17 mouse cellular contexts compared by ENCODE assay signal in genomic region chr11:78146168-78146567, GRCm38 (mm10). TPM values are rescaled to one million over a fixed set of nuclear protein-coding genes. Genes with fewer than 3 reads are reported as not detected.
DNase-seq lines count a peak whose midpoint lies in the region; ATAC-seq and TF ChIP-seq lines count a peak whose summit lies in the region.
"Had no signal": no experiment of that assay in that cellular context is flagged by ENCODE, and none has a peak within 500 bp of the region (broad histone marks: within the 10 kb centered on the region; RNA-seq: fewer than 3 reads in every experiment).

No protein-coding gene starts in this region.

- no peak for TF ChIP-seq POLR2A in brain, embryonic 14.5 days (IDR thresholded peaks at IDR 0.05; ENCODE audit: borderline replicate concordance, extremely low read depth, insufficient read depth, insufficient read length, poor library complexity, severe bottlenecking)

- WGBS in kidney, embryonic 16.5 days = 89% methylated on average over 5 of the region's 5 CpGs
- 86% methylated on average over 5 of the region's 5 CpGs for WGBS in midbrain, postnatal 0 days
- 91% methylated on average over 5 of the region's 5 CpGs for WGBS in midbrain, embryonic 15.5 days
- WGBS in stomach, embryonic 16.5 days = 79% methylated on average over 5 of the region's 5 CpGs

- no peaks in the 10 kb centered on the region for H3K4me1 ChIP-seq in kidney, embryonic 16.5 days (ENCODE audit: insufficient read depth, low read length)
- no peaks in the 10 kb centered on the region for H3K4me1 ChIP-seq in midbrain, postnatal 0 days (ENCODE audit: insufficient read depth, low read length)
- no peaks in the 10 kb centered on the region for H3K4me1 ChIP-seq in midbrain, embryonic 15.5 days
- no peaks in the 10 kb centered on the region for H3K4me1 ChIP-seq in stomach, embryonic 16.5 days (ENCODE audit: control insufficient read depth, insufficient read depth, low read length)
- H3K4me1 ChIP-seq: forebrain, embryonic 12.5 days; kidney, embryonic 15.5 days; limb, embryonic 13.5 days had no signal

- ATAC-seq in kidney, embryonic 16.5 days (ENCODE audit: low FRiP score, low TSS enrichment) = no peak
- ATAC-seq in midbrain, postnatal 0 days (ENCODE audit: low FRiP score) = no peak
- ATAC-seq in midbrain, embryonic 15.5 days (replicated peaks) = no peak
- ATAC-seq in stomach, embryonic 16.5 days (ENCODE audit: insufficient read depth, low FRiP score) = no peak
- ATAC-seq in activated CD4-positive, CD25-positive, alpha-beta regulatory T cell, adult 4 months = no peak

- H3K27me3 ChIP-seq in kidney, embryonic 16.5 days (ENCODE audit: insufficient read depth, low read length) = no peaks in the 10 kb centered on the region
- no peaks in the 10 kb centered on the region for H3K27me3 ChIP-seq in midbrain, postnatal 0 days (ENCODE audit: insufficient read depth, low read length)
- no peaks in the 10 kb centered on the region for H3K27me3 ChIP-seq in midbrain, embryonic 15.5 days (replicated peaks)
- no peaks in the 10 kb centered on the region for H3K27me3 ChIP-seq in stomach, embryonic 16.5 days (ENCODE audit: control insufficient read depth, insufficient read depth, low read length)
- H3K27me3 ChIP-seq: forebrain, embryonic 12.5 days; heart, embryonic 13.5 days; kidney, embryonic 15.5 days; limb, embryonic 13.5 days had no signal

- TF ChIP-seq CTCF in midbrain, postnatal 0 days (IDR thresholded peaks at IDR 0.05) = peak; percentile 28
- TF ChIP-seq CTCF in brain, embryonic 14.5 days (IDR thresholded peaks at IDR 0.05; ENCODE audit: borderline replicate concordance, extremely low read depth, insufficient read depth, insufficient read length) = peak; percentile 24; the same call in 1 of the 2 replicates

- no peak for DNase-seq in kidney, adult 11 months
- DNase-seq in midbrain, postnatal 0 days (ENCODE audit: low spot score) = no peak
- DNase-seq in brain, embryonic 14.5 days (ENCODE audit: low read depth) = no peak
- DNase-seq: adrenal gland, postnatal 25 days; cerebellum, adult 11 months; gastrocnemius, postnatal 10 days; right cerebral cortex, postnatal 14 days had no signal

- no peak overlapping the region for H3K4me2 ChIP-seq in kidney, embryonic 16.5 days (replicated peaks; ENCODE audit: low read depth, low read length)
- no peak overlapping the region for H3K4me2 ChIP-seq in midbrain, postnatal 0 days (ENCODE audit: low read depth, low read length, poor library complexity, severe bottlenecking)
- H3K4me2 ChIP-seq in midbrain, embryonic 15.5 days = no peak overlapping the region
- H3K4me2 ChIP-seq in stomach, embryonic 16.5 days (ENCODE audit: low read depth, low read length) = no peak overlapping the region
- H3K4me2 ChIP-seq: forebrain, embryonic 12.5 days; heart, embryonic 13.5 days; hindbrain, embryonic 14.5 days; kidney, embryonic 15.5 days; limb, embryonic 13.5 days had no signal

- 0 out of 2 replicates have a peak overlapping the region, but pooled peaks have one; percentile 20 for H3K27ac ChIP-seq in kidney, embryonic 16.5 days (ENCODE audit: low read length)
- H3K27ac ChIP-seq in midbrain, postnatal 0 days (ENCODE audit: low read depth, low read length) = no peak overlapping the region; the same call in 1 of the 2 replicates
- H3K27ac ChIP-seq in midbrain, embryonic 15.5 days = no peak overlapping the region
- peak overlapping the region; percentile 73 for H3K27ac ChIP-seq in stomach, embryonic 16.5 days (ENCODE audit: low read length)
- H3K27ac ChIP-seq: forebrain, embryonic 12.5 days; heart, embryonic 13.5 days; hindbrain, embryonic 14.5 days; kidney, embryonic 15.5 days; limb, embryonic 13.5 days had no signal

- H3K4me3 ChIP-seq in kidney, embryonic 16.5 days (ENCODE audit: low read length) = no peak overlapping the region
- no peak overlapping the region for H3K4me3 ChIP-seq in midbrain, postnatal 0 days (ENCODE audit: low read depth, low read length)
- no peak overlapping the region for H3K4me3 ChIP-seq in midbrain, embryonic 15.5 days
- no peak overlapping the region for H3K4me3 ChIP-seq in stomach, embryonic 16.5 days (replicated peaks; ENCODE audit: low read length)
- H3K4me3 ChIP-seq: forebrain, embryonic 12.5 days; heart, embryonic 13.5 days; kidney, embryonic 15.5 days; limb, embryonic 13.5 days had no signal

- no peak overlapping the region for H3K9ac ChIP-seq in kidney, embryonic 16.5 days (replicated peaks; ENCODE audit: low read length)
- H3K9ac ChIP-seq in midbrain, postnatal 0 days (replicated peaks; ENCODE audit: low read length, poor library complexity, severe bottlenecking) = no peak overlapping the region
- no peak overlapping the region for H3K9ac ChIP-seq in midbrain, embryonic 15.5 days
- H3K9ac ChIP-seq in stomach, embryonic 16.5 days (ENCODE audit: low read length) = peak overlapping the region; percentile 13; the same call in 1 of the 2 replicates
- H3K9ac ChIP-seq: forebrain, embryonic 12.5 days; heart, embryonic 13.5 days; hindbrain, embryonic 14.5 days; kidney, embryonic 15.5 days; limb, embryonic 13.5 days had no signal

- H3K9me3 ChIP-seq in kidney, embryonic 16.5 days (ENCODE audit: low read length) = no peaks in the 10 kb centered on the region
- no peaks in the 10 kb centered on the region for H3K9me3 ChIP-seq in midbrain, postnatal 0 days (ENCODE audit: low read length)
- H3K9me3 ChIP-seq in midbrain, embryonic 15.5 days = no peaks in the 10 kb centered on the region
- H3K9me3 ChIP-seq in stomach, embryonic 16.5 days (replicated peaks; ENCODE audit: control insufficient read depth, low read length) = no peaks in the 10 kb centered on the region
- H3K9me3 ChIP-seq: forebrain, embryonic 12.5 days; heart, embryonic 13.5 days; kidney, embryonic 15.5 days; limb, embryonic 13.5 days had no signal

- peaks cover 36% of the 10 kb centered on the region for H3K36me3 ChIP-seq in kidney, embryonic 16.5 days (ENCODE audit: insufficient read depth, low read length)
- peaks cover 25% of the 10 kb centered on the region for H3K36me3 ChIP-seq in midbrain, postnatal 0 days (ENCODE audit: insufficient read depth, low read length)
- H3K36me3 ChIP-seq in midbrain, embryonic 15.5 days (replicated peaks) = peaks cover 12% of the 10 kb centered on the region; the same call in 1 of the 2 replicates
- no peaks in the 10 kb centered on the region for H3K36me3 ChIP-seq in stomach, embryonic 16.5 days (ENCODE audit: control insufficient read depth, insufficient read depth, low read length)

RNA-seq across cellular contexts. Expression of gene Traf4, which starts 19.2 kb away (rescaled TPM):
- 108 and 110 TPM in 2 replicates for polyA plus RNA-seq in kidney, embryonic 16.5 days (2015; fragmentation: Nextera tagmentation; extraction: Ambion mirVana)
- 80.5 and 89.5 TPM in 2 replicates for total RNA-seq in midbrain, postnatal 0 days (2014; rRNA removed)
- polyA plus RNA-seq in midbrain, postnatal 0 days (2015; fragmentation: Nextera tagmentation; extraction: Ambion mirVana) = 68.4 and 71.1 TPM in 2 replicates
- polyA plus RNA-seq in midbrain, embryonic 15.5 days (2015; fragmentation: Nextera tagmentation; extraction: Ambion mirVana) = 101 and 107 TPM in 2 replicates
- 204 and 250 TPM in 2 replicates for polyA plus RNA-seq in brain, embryonic 14.5 days (2012; rRNA removed)
- 50.9 and 55.1 TPM in 2 replicates for polyA plus RNA-seq in stomach, embryonic 16.5 days (2015; fragmentation: Nextera tagmentation; extraction: Ambion mirVana)
- polyA plus RNA-seq in activated CD4-positive, CD25-positive, alpha-beta regulatory T cell, adult 4 months (2017; shearing (Covaris generic)) = 1 to 10 TPM; 3.4 to 5.0 TPM

RNA-seq across cellular contexts. Expression of gene Nek8, which starts 30.3 kb away (rescaled TPM):
- 27.9 and 29.1 TPM in 2 replicates for polyA plus RNA-seq in kidney, embryonic 16.5 days (2015; fragmentation: Nextera tagmentation; extraction: Ambion mirVana)
- total RNA-seq in midbrain, postnatal 0 days (2014; rRNA removed) = 7.1 and 7.6 TPM in 2 replicates
- 4.5 and 5.7 TPM in 2 replicates for polyA plus RNA-seq in midbrain, postnatal 0 days (2015; fragmentation: Nextera tagmentation; extraction: Ambion mirVana)
- 6.5 and 7.3 TPM in 2 replicates for polyA plus RNA-seq in midbrain, embryonic 15.5 days (2015; fragmentation: Nextera tagmentation; extraction: Ambion mirVana)
- 8.1 and 13.8 TPM in 2 replicates for polyA plus RNA-seq in brain, embryonic 14.5 days (2012; rRNA removed)
- polyA plus RNA-seq in stomach, embryonic 16.5 days (2015; fragmentation: Nextera tagmentation; extraction: Ambion mirVana) = 16.7 and 19.0 TPM in 2 replicates
- polyA plus RNA-seq in activated CD4-positive, CD25-positive, alpha-beta regulatory T cell, adult 4 months (2017; shearing (Covaris generic)) = 10 to 100 TPM in 1 of 2 experiments, 1 to 10 TPM in 1; 9.4 to 13.2 TPM

RNA-seq across cellular contexts. Expression of gene Tlcd1, which starts 30.3 kb away (rescaled TPM):
- 35.1 and 36.1 TPM in 2 replicates for polyA plus RNA-seq in kidney, embryonic 16.5 days (2015; fragmentation: Nextera tagmentation; extraction: Ambion mirVana)
- 12.6 and 24.0 TPM in 2 replicates for total RNA-seq in midbrain, postnatal 0 days (2014; rRNA removed)
- polyA plus RNA-seq in midbrain, postnatal 0 days (2015; fragmentation: Nextera tagmentation; extraction: Ambion mirVana) = 18.1 and 25.4 TPM in 2 replicates
- 7.4 and 7.6 TPM in 2 replicates for polyA plus RNA-seq in midbrain, embryonic 15.5 days (2015; fragmentation: Nextera tagmentation; extraction: Ambion mirVana)
- polyA plus RNA-seq in brain, embryonic 14.5 days (2012; rRNA removed) = 13.1 and 15.4 TPM in 2 replicates
- polyA plus RNA-seq in stomach, embryonic 16.5 days (2015; fragmentation: Nextera tagmentation; extraction: Ambion mirVana) = 32.5 and 32.8 TPM in 2 replicates
- polyA plus RNA-seq in activated CD4-positive, CD25-positive, alpha-beta regulatory T cell, adult 4 months (2017; shearing (Covaris generic)) = 1 to 10 TPM; 2.3 to 4.3 TPM

RNA-seq across cellular contexts. Expression of gene Rpl23a, which starts 37.2 kb away (rescaled TPM):
- polyA plus RNA-seq in kidney, embryonic 16.5 days (2015; fragmentation: Nextera tagmentation; extraction: Ambion mirVana) = 1,090 and 1,147 TPM in 2 replicates
- total RNA-seq in midbrain, postnatal 0 days (2014; rRNA removed) = 753 and 863 TPM in 2 replicates
- polyA plus RNA-seq in midbrain, postnatal 0 days (2015; fragmentation: Nextera tagmentation; extraction: Ambion mirVana) = 853 and 860 TPM in 2 replicates
- polyA plus RNA-seq in midbrain, embryonic 15.5 days (2015; fragmentation: Nextera tagmentation; extraction: Ambion mirVana) = 695 and 703 TPM in 2 replicates
- 1,462 and 1,587 TPM in 2 replicates for polyA plus RNA-seq in brain, embryonic 14.5 days (2012; rRNA removed)
- polyA plus RNA-seq in stomach, embryonic 16.5 days (2015; fragmentation: Nextera tagmentation; extraction: Ambion mirVana) = 1,025 and 1,263 TPM in 2 replicates
- polyA plus RNA-seq in activated CD4-positive, CD25-positive, alpha-beta regulatory T cell, adult 4 months (2017; shearing (Covaris generic)) = 1,000 to 10,000 TPM; 3,988 to 4,036 TPM

RNA-seq across cellular contexts. Expression of gene Rab34, which starts 42.1 kb away (rescaled TPM):
- polyA plus RNA-seq in kidney, embryonic 16.5 days (2015; fragmentation: Nextera tagmentation; extraction: Ambion mirVana) = 128 and 130 TPM in 2 replicates
- 71.3 and 78.4 TPM in 2 replicates for total RNA-seq in midbrain, postnatal 0 days (2014; rRNA removed)
- 65.0 and 65.5 TPM in 2 replicates for polyA plus RNA-seq in midbrain, postnatal 0 days (2015; fragmentation: Nextera tagmentation; extraction: Ambion mirVana)
- 56.3 and 61.5 TPM in 2 replicates for polyA plus RNA-seq in midbrain, embryonic 15.5 days (2015; fragmentation: Nextera tagmentation; extraction: Ambion mirVana)
- polyA plus RNA-seq in brain, embryonic 14.5 days (2012; rRNA removed) = 67.6 and 98.9 TPM in 2 replicates
- 88.3 and 90.9 TPM in 2 replicates for polyA plus RNA-seq in stomach, embryonic 16.5 days (2015; fragmentation: Nextera tagmentation; extraction: Ambion mirVana)
- polyA plus RNA-seq in activated CD4-positive, CD25-positive, alpha-beta regulatory T cell, adult 4 months (2017; shearing (Covaris generic)) = not detected
- total RNA-seq: monocyte, adult 5-6 weeks had no signal

Comparison
In these comparisons a context has a peak if more than half of its experiments do, and no peak if none do; other contexts are left out.
1. H3K27ac ChIP-seq: peak in kidney, embryonic 16.5 days (single experiment) and stomach, embryonic 16.5 days (single experiment); none in midbrain, postnatal 0 days (single experiment) and midbrain, embryonic 15.5 days (single experiment).